Comparison of ENCODE assay signal across 16 mouse cellular contexts in the genomic region with DNA sequence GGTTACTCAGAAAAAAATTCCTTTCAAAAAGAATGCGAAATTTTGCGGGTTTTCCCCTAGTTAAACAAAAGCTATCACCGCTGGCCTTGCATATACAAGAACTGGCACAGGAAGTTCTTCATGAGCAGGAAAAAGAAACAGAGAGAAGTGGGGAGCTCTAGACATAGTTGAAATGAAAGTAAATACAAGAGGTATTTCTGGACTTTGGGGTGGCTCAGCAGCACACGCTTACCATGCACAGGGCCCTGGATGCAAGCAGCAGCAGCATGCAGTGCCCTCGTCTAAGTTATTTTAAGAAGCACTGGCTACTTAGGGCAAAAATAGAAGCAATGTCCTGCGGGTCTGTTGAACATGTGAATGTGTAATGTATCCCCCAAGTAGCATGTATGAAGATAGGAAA. TPM values are rescaled to one million over a fixed set of nuclear protein-coding genes. Genes with fewer than 3 reads are reported as not detected.
DNase-seq lines count a peak whose midpoint lies in the region; ATAC-seq lines count a peak whose summit lies in the region.
"Had no signal": no experiment of that assay in that cellular context is flagged by ENCODE, and none has a peak within 500 bp of the region (broad histone marks: within the 10 kb centered on the region; RNA-seq: fewer than 3 reads in every experiment).

No protein-coding gene starts in this region.

- peak; percentile 9 for DNase-seq in gastrocnemius, postnatal 25 days
- DNase-seq in gastrocnemius, postnatal 4 days (ENCODE audit: low spot score in 2 of 2): no peak
- DNase-seq in adrenal gland, adult (ENCODE audit: inconsistent age in 2 of 2, low spot score in 1 of 2): no peak
- DNase-seq in retina, embryonic 14.5 days (ENCODE audit: low spot score): no peak
- DNase-seq: adrenal gland, postnatal 25 days; embryo, embryonic 11 days; kidney, postnatal 10 days; thymus, postnatal 36 days had no signal

- H3K27me3 ChIP-seq in heart, embryonic 14.5 days (ENCODE audit: control insufficient read depth, insufficient read depth, low read length): no peaks in the 10 kb centered on the region
- no peaks in the 10 kb centered on the region for H3K27me3 ChIP-seq in lung, embryonic 16.5 days (ENCODE audit: control insufficient read depth, insufficient read depth, low read depth, low read length)
- no peaks in the 10 kb centered on the region for H3K27me3 ChIP-seq in forebrain, embryonic 12.5 days

- H3K4me2 ChIP-seq in heart, embryonic 14.5 days (ENCODE audit: low read length): peak overlapping the region; percentile 53
- H3K4me2 ChIP-seq in lung, embryonic 16.5 days (ENCODE audit: low read depth, low read length): 0 out of 2 replicates have a peak overlapping the region, but pooled peaks have one; percentile 17
- H3K4me2 ChIP-seq in forebrain, embryonic 12.5 days: no peak overlapping the region

- WGBS in heart, embryonic 14.5 days: 33% methylated on average over 6 of the region's 6 CpGs
- WGBS in lung, embryonic 16.5 days: 39% methylated on average over 6 of the region's 6 CpGs
- 84% methylated on average over 6 of the region's 6 CpGs for WGBS in forebrain, embryonic 12.5 days

- H3K27ac ChIP-seq in heart, embryonic 14.5 days (replicated peaks in 1 of 2; ENCODE audit: control insufficient read depth in 1 of 2, insufficient read depth in 1 of 2, low read depth in 2 of 2, low read length in 2 of 2): peak overlapping the region; percentile 85 to 92
- 0 out of 2 replicates have a peak overlapping the region, but pooled peaks have one; percentile 31 for H3K27ac ChIP-seq in lung, embryonic 16.5 days (ENCODE audit: low read length)
- no peak overlapping the region for H3K27ac ChIP-seq in forebrain, embryonic 12.5 days
- H3K27ac ChIP-seq: hindbrain, postnatal 0 days; left cerebral cortex, adult 2 months; midbrain, embryonic 10.5 days had no signal

- H3K4me3 ChIP-seq in heart, embryonic 14.5 days (ENCODE audit: control insufficient read depth in 1 of 2, insufficient read depth in 1 of 2, low read depth in 1 of 2, low read length in 2 of 2): peak overlapping the region in 1 of 2 experiments; percentile 16; a peak in 1 of 4 replicates
- no peak overlapping the region for H3K4me3 ChIP-seq in lung, embryonic 16.5 days (ENCODE audit: low read length)
- H3K4me3 ChIP-seq in forebrain, embryonic 12.5 days (replicated peaks): no peak overlapping the region
- H3K4me3 ChIP-seq: erythroblast, embryonic 14.5 days; left cerebral cortex, adult 2 months; midbrain, embryonic 10.5 days had no signal

- ATAC-seq in CD4-positive, CD25-positive, alpha-beta regulatory T cell, adult 4 months: peak; percentile 85
- peak; percentile 72 for ATAC-seq in heart, embryonic 14.5 days (ENCODE audit: insufficient number of reproducible peaks, insufficient read depth, low FRiP score, low read depth)
- ATAC-seq in lung, embryonic 16.5 days (ENCODE audit: low read depth): peak; percentile 76
- ATAC-seq in forebrain, embryonic 12.5 days (ENCODE audit: low FRiP score): no peak
- ATAC-seq: hindbrain, postnatal 0 days had no signal

- H3K36me3 ChIP-seq in heart, embryonic 14.5 days (ENCODE audit: control insufficient read depth, insufficient read depth, low read length): no peaks in the 10 kb centered on the region
- H3K36me3 ChIP-seq in lung, embryonic 16.5 days (ENCODE audit: control insufficient read depth, insufficient read depth, low read length): no peaks in the 10 kb centered on the region
- H3K36me3 ChIP-seq in forebrain, embryonic 12.5 days (replicated peaks): no peaks in the 10 kb centered on the region
- H3K36me3 ChIP-seq: midbrain, embryonic 10.5 days had no signal

- no peaks in the 10 kb centered on the region for H3K4me1 ChIP-seq in heart, embryonic 14.5 days (ENCODE audit: control insufficient read depth in 2 of 2, insufficient read depth in 2 of 2, low read length in 2 of 2)
- H3K4me1 ChIP-seq in lung, embryonic 16.5 days (replicated peaks; ENCODE audit: control insufficient read depth, insufficient read depth, low read length): 0 out of 2 replicates have a peak, but pooled peaks cover 2% of the 10 kb centered on the region
- no peaks in the 10 kb centered on the region for H3K4me1 ChIP-seq in forebrain, embryonic 12.5 days
- H3K4me1 ChIP-seq: midbrain, embryonic 10.5 days had no signal

- H3K9me3 ChIP-seq in heart, embryonic 14.5 days (ENCODE audit: control insufficient read depth, low read length): no peaks in the 10 kb centered on the region
- no peaks in the 10 kb centered on the region for H3K9me3 ChIP-seq in lung, embryonic 16.5 days (ENCODE audit: control insufficient read depth, low read length)
- H3K9me3 ChIP-seq in forebrain, embryonic 12.5 days: no peaks in the 10 kb centered on the region
- H3K9me3 ChIP-seq: midbrain, embryonic 10.5 days had no signal

- H3K9ac ChIP-seq in heart, embryonic 14.5 days (ENCODE audit: low read length): peak overlapping the region; percentile 38; the same call in 1 of the 2 replicates
- no peak overlapping the region for H3K9ac ChIP-seq in lung, embryonic 16.5 days (ENCODE audit: low read length)
- no peak overlapping the region for H3K9ac ChIP-seq in forebrain, embryonic 12.5 days

RNA-seq across cellular contexts. Expression of gene Phip, which starts 48.4 kb away (rescaled TPM):
- total RNA-seq in gastrocnemius, postnatal 25 days (2021): 10 to 100 TPM; 24.9 to 26.7 TPM
- total RNA-seq in gastrocnemius, postnatal 4 days (2021): 10 to 100 TPM; 67.4 to 75.6 TPM
- 100 to 1,000 TPM in 1 of 2 experiments, 10 to 100 TPM in 1; 86.7 to 104 TPM for polyA plus RNA-seq in CD4-positive, CD25-positive, alpha-beta regulatory T cell, adult 4 months (2017; shearing (Covaris generic))
- 51.7 and 52.4 TPM in 2 replicates for polyA plus RNA-seq in heart, embryonic 14.5 days (2014; fragmentation: Nextera tagmentation; extraction: Ambion mirVana)
- polyA plus RNA-seq in lung, embryonic 16.5 days (2015; fragmentation: Nextera tagmentation; extraction: Ambion mirVana): 77.9 and 79.3 TPM in 2 replicates
- 173 and 176 TPM in 2 replicates for polyA plus RNA-seq in forebrain, embryonic 12.5 days (2016; fragmentation: Nextera tagmentation; extraction: Ambion mirVana)
